Mouse (Mus musculus): ENCODE measurements at regions not wholly inside any gene's neighbourhood (a gene's known extent, or its start where the extent isn't known, plus 50 kb on each side); places are given as distances from the start of the nearest gene placed in this dataset.

- no peak for DNase-seq
Observed at GRCm38 (mm10) chr15:62461398-62462051, 1383.5 kb downstream of the Gsdmc2 start.

DNA sequence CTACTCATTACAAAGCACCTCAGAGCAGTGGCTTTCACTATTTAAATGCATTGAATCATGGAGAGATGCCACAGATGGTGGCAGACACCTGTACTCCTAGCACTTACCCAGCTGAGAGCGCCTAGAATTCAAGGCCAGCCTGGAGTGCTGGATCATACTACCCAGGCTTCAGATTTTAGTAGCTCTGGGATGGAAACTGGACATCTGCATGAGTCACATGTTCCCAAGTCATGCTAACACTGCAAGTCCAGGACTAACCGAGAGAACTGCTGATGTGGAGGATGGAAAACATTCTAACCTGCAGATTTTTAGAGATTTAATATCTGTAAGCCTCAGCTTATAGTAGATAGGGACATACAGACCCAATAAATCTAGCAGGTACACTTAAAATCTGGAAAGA is 1384.3 kb downstream of the Gsdmc2 start:
- no peak for DNase-seq

DNA sequence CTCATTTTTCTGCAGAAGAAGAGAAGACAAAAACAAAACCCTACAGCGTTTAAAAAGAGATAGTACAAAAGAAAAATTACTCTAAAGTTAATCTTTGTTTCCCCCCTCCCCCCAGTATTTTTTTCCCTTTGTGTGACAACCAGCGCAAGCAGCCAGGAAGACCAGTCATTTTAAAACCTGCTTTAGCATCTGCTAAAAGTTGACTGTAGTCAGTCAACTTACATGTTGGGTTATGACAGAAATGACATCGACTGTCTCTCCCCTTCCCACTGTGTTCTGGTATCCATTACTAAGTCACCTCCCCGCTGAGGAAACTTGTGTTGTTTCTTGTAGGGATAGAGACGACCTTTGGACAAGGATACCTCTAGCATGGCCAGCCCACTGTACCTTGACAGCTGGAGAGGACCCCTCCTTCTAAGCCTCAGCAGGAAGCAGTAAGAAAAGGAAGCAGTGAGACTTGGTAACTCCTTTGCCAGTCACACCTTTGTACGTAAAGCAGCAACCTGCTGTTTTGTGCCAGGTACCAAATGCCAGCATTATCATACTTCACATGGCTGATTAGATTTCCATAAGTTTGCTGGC is 1384.9 kb downstream of the Gsdmc2 start:
- no peak for DNase-seq

DNA sequence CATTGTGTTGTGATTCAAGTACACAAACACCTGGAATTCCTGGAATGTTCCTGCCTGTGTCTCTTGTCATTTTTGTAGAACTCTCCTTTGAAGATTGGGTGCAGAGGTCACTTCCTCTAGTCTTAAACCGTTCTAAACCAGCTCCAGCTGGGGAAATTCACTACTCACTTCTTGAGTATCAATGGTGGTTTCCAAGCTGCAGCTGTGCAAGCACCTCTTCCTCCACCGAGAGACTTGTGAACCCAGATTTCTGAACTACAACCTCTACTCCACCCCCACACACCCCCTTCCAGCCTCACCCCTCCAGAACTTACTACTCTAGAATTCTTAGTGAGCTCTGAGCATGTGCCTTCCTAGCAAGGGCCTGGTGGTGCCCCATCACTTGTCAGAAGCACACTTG is 1387.0 kb downstream of the Gsdmc2 start:
- no peak for DNase-seq

GRCm38 (mm10) chr15:62457051-62457664 is 1387.8 kb downstream of the Gsdmc2 start:
- DNase-seq: no peak

DNA sequence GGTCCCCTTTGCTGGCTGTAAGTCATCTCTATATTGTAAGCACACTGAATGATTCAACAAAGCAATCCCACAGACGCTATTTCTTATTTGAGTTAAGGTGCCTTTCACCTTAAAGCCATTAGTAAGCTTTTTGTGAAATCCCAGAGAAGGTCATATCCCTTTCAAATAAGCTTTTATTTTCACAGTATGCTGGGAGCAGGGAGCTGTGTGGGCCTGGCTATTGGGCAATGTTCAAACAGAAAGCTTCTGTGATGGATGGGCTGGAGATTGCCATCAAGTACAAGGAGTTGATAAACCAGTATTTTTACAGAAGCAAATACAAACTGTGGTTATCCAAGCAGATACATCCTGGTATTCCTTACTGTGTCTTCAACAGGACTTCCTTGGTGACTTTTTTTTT is 1389.0 kb downstream of the Gsdmc2 start:
- no peak for DNase-seq

- no peak for DNase-seq
Observed at GRCm38 (mm10) chr15:62448116-62448515, 1396.9 kb downstream of the Gsdmc2 start.

DNA sequence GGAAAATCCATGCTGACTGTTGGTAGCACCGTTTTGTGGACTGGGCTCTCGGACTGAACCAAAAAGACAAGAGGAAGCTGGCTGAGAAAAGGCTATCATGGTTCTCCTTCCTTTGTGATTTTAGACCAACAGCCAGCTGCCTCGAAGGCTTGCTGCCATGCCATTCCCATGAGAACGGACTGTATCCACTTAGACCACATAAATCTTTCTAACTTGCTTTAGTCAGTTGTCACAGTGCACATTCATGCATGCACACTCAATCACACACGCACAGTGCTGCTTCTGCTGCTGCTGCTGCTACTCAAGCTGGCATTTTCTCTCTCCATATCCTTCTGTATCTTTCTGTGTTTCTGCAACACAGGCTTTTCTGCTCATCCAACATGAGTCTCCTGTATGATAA is 1405.8 kb downstream of the Gsdmc2 start:
- no peak for DNase-seq

DNA sequence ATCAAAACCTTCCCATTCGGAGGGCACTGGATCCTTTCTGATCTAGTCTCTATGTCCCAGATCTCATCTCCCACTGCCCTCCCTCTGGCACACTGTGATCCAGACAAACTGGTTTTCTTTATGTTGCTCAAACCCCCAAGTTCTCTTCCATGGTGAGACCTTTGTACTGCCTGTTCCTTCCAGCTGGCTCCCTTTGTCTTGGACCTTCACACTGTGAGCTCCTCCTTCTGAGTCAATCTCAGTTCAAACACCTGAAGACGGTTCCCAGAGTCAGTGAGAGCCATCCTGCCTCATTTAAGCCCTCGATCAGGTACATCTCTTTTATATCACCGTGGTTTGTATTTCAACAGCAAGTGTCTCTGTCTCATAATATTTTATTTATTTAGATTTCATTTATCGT is 1408.3 kb downstream of the Gsdmc2 start:
- DNase-seq: no peak

DNA sequence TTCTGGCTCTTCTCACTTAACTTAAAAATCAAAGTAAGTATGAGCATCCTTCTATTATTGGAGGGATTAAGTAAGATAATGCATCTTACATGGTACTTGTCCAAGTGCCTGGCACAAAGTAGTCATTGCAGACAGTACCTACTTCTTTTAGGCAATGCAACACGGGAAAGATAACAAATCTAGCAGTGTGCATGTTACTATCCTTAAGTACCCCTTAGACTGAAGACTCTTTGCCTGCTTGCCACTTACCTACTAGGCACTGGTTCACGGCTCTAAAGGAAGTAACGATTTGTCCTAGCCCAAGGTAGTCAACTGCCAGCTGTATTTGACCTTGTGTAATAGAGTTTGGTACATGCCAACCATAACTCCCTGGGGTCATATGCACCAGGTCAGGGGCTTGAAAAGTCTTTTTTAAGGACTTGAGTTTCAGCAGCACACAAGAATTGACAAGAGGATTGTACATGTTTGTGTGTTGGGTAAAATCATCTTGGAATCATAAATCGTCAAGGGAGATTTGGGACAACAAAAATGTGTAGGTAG is 1409.8 kb downstream of the Gsdmc2 start:
- DNase-seq: no peak

- no peak for DNase-seq
Observed at GRCm38 (mm10) chr15:62432742-62433245, 1412.2 kb downstream of the Gsdmc2 start.

GRCm38 (mm10) chr15:62431150-62431678 is 1413.8 kb downstream of the Gsdmc2 start:
- DNase-seq: no peak

DNA sequence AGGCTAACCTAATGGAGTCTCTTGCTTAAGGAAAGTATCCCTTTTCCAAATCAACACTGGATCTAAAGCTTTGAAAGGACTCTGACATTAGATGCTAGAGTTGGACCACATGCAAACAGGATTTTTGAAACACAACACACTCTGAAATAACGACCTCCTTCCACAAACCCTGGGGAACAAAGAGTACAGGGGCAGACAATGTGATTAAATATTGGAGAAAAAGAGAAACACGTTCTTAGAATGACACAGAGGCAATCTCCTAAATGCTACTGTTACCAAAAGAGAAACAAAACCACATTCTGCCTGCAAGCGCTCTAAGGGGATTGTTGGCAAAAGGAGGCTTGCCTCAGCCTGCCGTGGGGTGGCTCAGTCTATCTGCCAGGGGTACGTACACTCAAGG is 1422.0 kb downstream of the Gsdmc2 start:
- no peak for DNase-seq

DNA sequence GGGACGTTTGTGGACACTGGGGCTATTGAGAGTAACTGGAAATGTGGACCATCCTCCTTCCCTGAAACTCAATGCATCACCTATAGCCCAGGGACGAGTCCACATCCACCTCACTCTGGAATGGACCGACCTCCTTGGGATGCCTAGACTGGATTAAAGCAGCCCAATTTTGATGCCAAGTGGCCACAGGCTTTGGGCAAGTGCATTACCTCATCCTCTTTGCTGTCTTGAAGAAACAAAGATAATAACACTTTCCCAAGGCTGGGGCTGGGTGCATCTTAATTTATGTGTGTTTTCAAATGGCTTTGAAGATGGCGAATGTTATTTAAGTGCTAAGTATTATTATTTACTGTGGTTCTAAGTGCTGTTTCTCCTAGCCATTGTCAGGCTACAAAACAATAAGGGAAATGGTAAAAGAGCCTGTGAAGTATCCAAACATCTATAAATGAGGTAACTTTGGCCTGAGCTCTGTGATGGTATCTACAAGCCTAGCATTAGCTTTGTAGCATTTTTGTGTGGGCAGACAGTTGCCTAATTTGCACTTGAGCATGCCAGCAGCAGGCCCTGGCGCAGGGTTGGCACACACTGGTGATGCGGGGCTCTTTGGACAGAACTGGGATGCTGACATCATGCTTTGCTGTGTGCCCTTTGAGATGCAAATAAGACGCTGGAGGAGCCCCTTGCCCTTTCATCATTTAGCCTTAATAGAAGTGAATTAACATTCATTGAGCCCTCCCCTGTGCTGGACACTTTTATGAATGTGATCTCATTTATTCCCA is 1423.7 kb downstream of the Gsdmc2 start:
- DNase-seq: no peak

GRCm38 (mm10) chr15:62416691-62417090 is 1428.3 kb downstream of the Gsdmc2 start:
- no peak for DNase-seq

- DNase-seq: no peak
Observed at GRCm38 (mm10) chr15:62413694-62414093, 1431.3 kb downstream of the Gsdmc2 start.

- DNase-seq: no peak
Observed at GRCm38 (mm10) chr15:62402142-62402541, 1442.8 kb downstream of the Gsdmc2 start.

- DNase-seq: no peak
Observed at GRCm38 (mm10) chr15:62400984-62401609, 1443.9 kb downstream of the Gsdmc2 start.

- no peak for DNase-seq
Observed at GRCm38 (mm10) chr15:62399381-62399780, 1445.6 kb downstream of the Gsdmc2 start.

GRCm38 (mm10) chr15:62397009-62397408 is 1448.0 kb downstream of the Gsdmc2 start:
- no peak for DNase-seq

GRCm38 (mm10) chr15:62395377-62395776 is 1449.6 kb downstream of the Gsdmc2 start:
- no peak for DNase-seq

DNA sequence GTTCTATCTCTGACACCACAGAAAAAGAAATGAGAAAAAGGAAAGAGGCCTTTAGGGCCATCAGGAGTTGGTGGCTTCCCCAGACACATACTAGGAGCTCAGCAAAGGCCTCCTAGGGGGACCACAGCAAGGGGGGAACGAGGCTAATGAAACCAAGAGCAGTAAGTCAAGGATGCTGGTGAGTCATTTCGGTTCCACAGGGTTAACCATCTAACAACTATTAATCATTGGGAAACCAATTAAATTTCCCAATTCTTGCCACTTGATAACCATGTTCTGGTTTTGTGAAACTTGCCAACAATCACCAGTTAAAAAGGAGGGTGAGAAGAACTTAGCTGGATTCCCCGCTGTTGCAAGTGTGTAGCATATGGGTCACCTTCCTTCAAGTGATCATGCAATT is 1451.6 kb downstream of the Gsdmc2 start:
- DNase-seq: no peak

All from liver (tissue).